Mouse (Mus musculus): ENCODE data around the gene Foxo1. TPM values are rescaled to one million over a fixed set of nuclear protein-coding genes. Genes with fewer than 3 reads are reported as not detected.

The Foxo1 gene
- polyA plus RNA-seq, 1 experiment from 2014 or later: 2.2 TPM

DNA sequence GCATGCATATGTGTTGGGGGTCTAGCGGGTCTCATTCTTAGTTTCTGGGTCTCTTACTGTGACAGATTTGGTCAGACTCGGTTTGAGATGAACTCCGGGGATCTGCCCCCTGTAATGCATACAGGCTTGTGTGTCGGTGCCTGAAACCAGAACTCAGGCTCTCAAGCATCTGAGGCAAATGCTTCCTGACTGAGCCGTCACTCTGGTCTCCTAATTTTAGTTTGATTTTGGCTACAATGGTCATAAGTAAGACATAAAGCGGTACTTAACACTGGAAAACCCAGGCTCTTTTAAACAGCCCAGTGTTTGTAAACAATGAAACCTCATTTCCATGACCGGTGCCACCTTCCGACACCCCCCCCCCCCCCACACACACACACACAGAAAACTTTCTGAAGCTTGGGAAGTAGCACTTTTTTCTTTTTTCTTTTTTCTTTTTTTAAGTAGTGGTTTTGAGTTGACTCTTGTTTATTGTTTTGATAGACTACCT is 4.3 kb downstream of the Foxo1 start:
- H3K4me2 ChIP-seq (ENCODE audit: low read depth, low read length): no peak overlapping the region
- WGBS (ENCODE audit: insufficient replicate concordance): 58% methylated on average over 8 of the region's 8 CpGs
- H3K27me3 ChIP-seq (ENCODE audit: control insufficient read depth, insufficient read depth, low read depth, low read length): peaks cover 25% of the 10 kb centered on the region
- no peak overlapping the region for H3K9ac ChIP-seq (ENCODE audit: low read depth, low read length)
- no peaks in the 10 kb centered on the region for H3K9me3 ChIP-seq (replicated peaks; ENCODE audit: control insufficient read depth, low read length)
- no peaks in the 10 kb centered on the region for H3K36me3 ChIP-seq (ENCODE audit: control insufficient read depth, insufficient read depth)
- no peak for ATAC-seq (ENCODE audit: low read depth)
- peaks cover 4% of the 10 kb centered on the region for H3K4me1 ChIP-seq (ENCODE audit: control insufficient read depth, low read depth, low read length)
- no peak overlapping the region for H3K4me3 ChIP-seq (ENCODE audit: low read depth, low read length)
- H3K27ac ChIP-seq (ENCODE audit: low read length): no peak overlapping the region

- no peak for ATAC-seq (ENCODE audit: low read depth)
- no peak overlapping the region for H3K4me2 ChIP-seq (ENCODE audit: low read depth, low read length)
- no peak overlapping the region for H3K9ac ChIP-seq (ENCODE audit: low read depth, low read length)
- H3K27ac ChIP-seq (ENCODE audit: low read length): no peak overlapping the region
- H3K36me3 ChIP-seq (ENCODE audit: control insufficient read depth, insufficient read depth): no peaks in the 10 kb centered on the region
- no peak overlapping the region for H3K4me3 ChIP-seq (ENCODE audit: low read depth, low read length)
- no peaks in the 10 kb centered on the region for H3K9me3 ChIP-seq (replicated peaks; ENCODE audit: control insufficient read depth, low read length)
- H3K4me1 ChIP-seq (ENCODE audit: control insufficient read depth, low read depth, low read length): no peaks in the 10 kb centered on the region
- peaks cover 12% of the 10 kb centered on the region for H3K27me3 ChIP-seq (ENCODE audit: control insufficient read depth, insufficient read depth, low read depth, low read length)
These were observed 6.3 kb downstream of the Foxo1 start for GRCm38 (mm10) chr3:52274475-52274874.

DNA sequence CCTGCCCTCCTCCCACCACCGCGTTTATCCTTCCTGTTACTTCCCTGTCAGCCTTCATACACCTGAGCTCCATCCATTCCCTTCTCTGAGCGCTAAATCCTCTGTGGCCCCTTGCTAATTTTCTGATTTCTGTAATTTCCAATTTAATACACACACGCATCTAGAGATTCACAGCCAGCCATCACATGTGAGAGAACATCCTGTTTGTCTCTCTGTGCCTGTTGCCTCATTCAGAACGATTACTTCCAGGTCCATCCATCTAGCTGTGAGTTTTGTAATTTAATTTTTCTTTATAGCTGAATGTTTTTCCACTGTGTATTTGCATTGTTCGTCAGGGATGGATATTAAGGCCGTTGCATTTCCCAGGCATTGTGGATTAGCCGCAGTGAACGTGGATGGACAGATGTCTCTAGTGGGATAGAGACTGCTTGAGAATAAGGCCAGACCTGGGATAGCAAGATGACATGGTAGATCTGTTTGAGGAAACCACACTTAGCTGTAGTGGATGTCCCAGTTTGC is 7.0 kb downstream of the Foxo1 start:
- peaks cover 6% of the 10 kb centered on the region for H3K27me3 ChIP-seq (ENCODE audit: control insufficient read depth, insufficient read depth, low read depth, low read length)
- 71% methylated on average over 9 of the region's 9 CpGs for WGBS (ENCODE audit: insufficient replicate concordance)
- no peak for ATAC-seq (ENCODE audit: low read depth)
- H3K27ac ChIP-seq (ENCODE audit: low read length): no peak overlapping the region
- no peak overlapping the region for H3K9ac ChIP-seq (ENCODE audit: low read depth, low read length)
- H3K36me3 ChIP-seq (ENCODE audit: control insufficient read depth, insufficient read depth): no peaks in the 10 kb centered on the region
- no peak overlapping the region for H3K4me3 ChIP-seq (ENCODE audit: low read depth, low read length)
- H3K4me1 ChIP-seq (ENCODE audit: control insufficient read depth, low read depth, low read length): no peaks in the 10 kb centered on the region
- no peaks in the 10 kb centered on the region for H3K9me3 ChIP-seq (replicated peaks; ENCODE audit: control insufficient read depth, low read length)
- H3K4me2 ChIP-seq (ENCODE audit: low read depth, low read length): no peak overlapping the region

- no peaks in the 10 kb centered on the region for H3K36me3 ChIP-seq (ENCODE audit: control insufficient read depth, insufficient read depth)
- H3K9me3 ChIP-seq (replicated peaks; ENCODE audit: control insufficient read depth, low read length): no peaks in the 10 kb centered on the region
- ATAC-seq (ENCODE audit: low read depth): no peak
- H3K27me3 ChIP-seq (ENCODE audit: control insufficient read depth, insufficient read depth, low read depth, low read length): no peaks in the 10 kb centered on the region
- H3K27ac ChIP-seq (ENCODE audit: low read length): no peak overlapping the region
- no peaks in the 10 kb centered on the region for H3K4me1 ChIP-seq (ENCODE audit: control insufficient read depth, low read depth, low read length)
- no peak overlapping the region for H3K4me2 ChIP-seq (ENCODE audit: low read depth, low read length)
- H3K4me3 ChIP-seq (ENCODE audit: low read depth, low read length): no peak overlapping the region
- H3K9ac ChIP-seq (ENCODE audit: low read depth, low read length): no peak overlapping the region
- whole genome bisulfite sequencing (ENCODE audit: insufficient replicate concordance): 68% methylated on average over 1 of the region's 1 CpGs
These were observed 12.5 kb downstream of the Foxo1 start for GRCm38 (mm10) chr3:52280681-52281080.

DNA sequence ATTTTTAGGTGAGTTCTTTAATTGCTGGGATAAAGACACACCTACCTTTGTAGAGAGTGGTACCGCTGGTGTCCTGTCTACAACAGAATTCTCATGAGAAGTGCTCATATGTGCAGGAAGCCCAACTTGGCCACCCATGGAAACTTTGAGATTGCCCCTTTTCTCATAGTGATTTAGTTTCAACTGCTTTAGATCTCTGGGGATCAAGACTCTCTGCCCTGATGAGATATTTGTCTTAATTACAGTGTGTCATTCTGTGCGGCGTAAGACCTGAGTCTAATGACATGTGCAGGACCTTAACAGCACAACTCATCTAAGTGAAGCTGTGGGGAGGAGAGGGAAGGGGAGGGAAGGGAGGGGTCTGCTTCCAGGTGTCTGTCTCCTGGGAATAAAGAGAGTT is 13.7 kb downstream of the Foxo1 start:
- no peaks in the 10 kb centered on the region for H3K36me3 ChIP-seq (ENCODE audit: control insufficient read depth, insufficient read depth)
- no peaks in the 10 kb centered on the region for H3K27me3 ChIP-seq (ENCODE audit: control insufficient read depth, insufficient read depth, low read depth, low read length)
- no peak overlapping the region for H3K4me2 ChIP-seq (ENCODE audit: low read depth, low read length)
- no peaks in the 10 kb centered on the region for H3K4me1 ChIP-seq (ENCODE audit: control insufficient read depth, low read depth, low read length)
- no peak overlapping the region for H3K27ac ChIP-seq (ENCODE audit: low read length)
- no peak for ATAC-seq (ENCODE audit: low read depth)
- WGBS (ENCODE audit: insufficient replicate concordance): 88% methylated on average over 3 of the region's 3 CpGs
- H3K4me3 ChIP-seq (ENCODE audit: low read depth, low read length): no peak overlapping the region
- no peak overlapping the region for H3K9ac ChIP-seq (ENCODE audit: low read depth, low read length)
- H3K9me3 ChIP-seq (replicated peaks; ENCODE audit: control insufficient read depth, low read length): no peaks in the 10 kb centered on the region

- Histone ChIP-seq H3K9me3 (replicated peaks; ENCODE audit: control insufficient read depth, low read length) (no peaks in the 10 kb centered on the region), H3K9ac (ENCODE audit: low read depth, low read length) (no peak overlapping the region), H3K4me1 (ENCODE audit: control insufficient read depth, low read depth, low read length) (no peaks in the 10 kb centered on the region), H3K27me3 (ENCODE audit: control insufficient read depth, insufficient read depth, low read depth, low read length) (no peaks in the 10 kb centered on the region), H3K36me3 (ENCODE audit: control insufficient read depth, insufficient read depth) (no peaks in the 10 kb centered on the region), H3K27ac (ENCODE audit: low read length) (no peak overlapping the region), H3K4me3 (ENCODE audit: low read depth, low read length) (no peak overlapping the region), H3K4me2 (ENCODE audit: low read depth, low read length) (no peak overlapping the region)
- no peak for ATAC-seq (ENCODE audit: low read depth)
- WGBS (ENCODE audit: insufficient replicate concordance): 56% methylated on average over 2 of the region's 2 CpGs
These were observed 14.2 kb downstream of the Foxo1 start for GRCm38 (mm10) chr3:52282369-52282768.

- no peak overlapping the region for H3K9ac ChIP-seq (ENCODE audit: low read depth, low read length)
- H3K27ac ChIP-seq (ENCODE audit: low read length): no peak overlapping the region
These were observed 15.4 kb downstream of the Foxo1 start for GRCm38 (mm10) chr3:52283521-52283920.

GRCm38 (mm10) chr3:52290811-52291210 is 22.7 kb downstream of the Foxo1 start:
- Histone ChIP-seq H3K4me2 (ENCODE audit: low read depth, low read length) (no peak overlapping the region), H3K36me3 (ENCODE audit: control insufficient read depth, insufficient read depth) (no peaks in the 10 kb centered on the region), H3K4me3 (ENCODE audit: low read depth, low read length) (no peak overlapping the region), H3K27me3 (ENCODE audit: control insufficient read depth, insufficient read depth, low read depth, low read length) (no peaks in the 10 kb centered on the region), H3K27ac (ENCODE audit: low read length) (no peak overlapping the region), H3K9ac (ENCODE audit: low read depth, low read length) (no peak overlapping the region), H3K4me1 (ENCODE audit: control insufficient read depth, low read depth, low read length) (peaks cover 4% of the 10 kb centered on the region; the same call in 1 of the 2 replicates), H3K9me3 (replicated peaks; ENCODE audit: control insufficient read depth, low read length) (no peaks in the 10 kb centered on the region)
- no peak for ATAC-seq (ENCODE audit: low read depth)
- WGBS (ENCODE audit: insufficient replicate concordance): 74% methylated on average over 2 of the region's 2 CpGs

More at GRCm38 (mm10) chr3:52283521-52283920, 15.4 kb downstream of the Foxo1 start:
- Histone ChIP-seq H3K4me3 (ENCODE audit: low read depth, low read length) (no peak overlapping the region), H3K27me3 (ENCODE audit: control insufficient read depth, insufficient read depth, low read depth, low read length) (no peaks in the 10 kb centered on the region), H3K36me3 (ENCODE audit: control insufficient read depth, insufficient read depth) (no peaks in the 10 kb centered on the region), H3K9me3 (replicated peaks; ENCODE audit: control insufficient read depth, low read length) (no peaks in the 10 kb centered on the region), H3K4me1 (ENCODE audit: control insufficient read depth, low read depth, low read length) (no peaks in the 10 kb centered on the region), H3K4me2 (ENCODE audit: low read depth, low read length) (no peak overlapping the region)
- ATAC-seq (ENCODE audit: low read depth): no peak
- WGBS (ENCODE audit: insufficient replicate concordance): 63% methylated on average over 6 of the region's 6 CpGs

DNA sequence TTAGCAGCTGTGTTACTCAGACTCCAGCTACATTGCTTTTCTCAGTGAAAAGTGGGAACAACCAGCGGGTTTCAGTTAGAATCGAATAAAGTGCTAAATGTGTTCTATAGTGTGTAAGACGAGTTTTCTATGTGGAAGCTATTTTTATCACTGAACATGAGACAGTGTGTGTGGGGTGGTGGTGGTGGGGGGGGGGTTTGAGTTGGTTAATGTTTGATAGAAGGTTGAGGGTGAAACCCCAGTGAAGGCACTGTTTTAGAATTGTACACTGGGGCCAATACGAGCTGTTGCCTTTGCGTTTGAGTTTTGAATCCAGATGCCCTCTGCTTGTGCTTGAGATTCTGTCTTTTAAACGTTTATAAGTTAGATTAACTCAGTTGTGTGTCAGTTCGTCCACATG is 24.4 kb downstream of the Foxo1 start:
- WGBS (ENCODE audit: insufficient replicate concordance): 48% methylated on average over 7 of the region's 7 CpGs
- H3K9me3 ChIP-seq (replicated peaks; ENCODE audit: control insufficient read depth, low read length): no peaks in the 10 kb centered on the region
- H3K4me3 ChIP-seq (ENCODE audit: low read depth, low read length): no peak overlapping the region
- H3K27ac ChIP-seq (ENCODE audit: low read length): no peak overlapping the region; the same call in 1 of the 2 replicates
- no peaks in the 10 kb centered on the region for H3K27me3 ChIP-seq (ENCODE audit: control insufficient read depth, insufficient read depth, low read depth, low read length)
- peaks cover 7% of the 10 kb centered on the region; the same call in 1 of the 2 replicates for H3K4me1 ChIP-seq (ENCODE audit: control insufficient read depth, low read depth, low read length)
- no peak overlapping the region for H3K9ac ChIP-seq (ENCODE audit: low read depth, low read length)
- H3K4me2 ChIP-seq (ENCODE audit: low read depth, low read length): peak overlapping the region; percentile 33
- no peaks in the 10 kb centered on the region for H3K36me3 ChIP-seq (ENCODE audit: control insufficient read depth, insufficient read depth)
- peak; percentile 59 for ATAC-seq (ENCODE audit: low read depth)

Data from liver, embryonic 16.5 days (tissue).